In genomic region chr2:18998054-18998478, GRCm38 (mm10) we compare ENCODE assay signal across 8 mouse cellular contexts. TPM values are rescaled to one million over a fixed set of nuclear protein-coding genes. Genes with fewer than 3 reads are reported as not detected.
DNase-seq lines count a peak whose midpoint lies in the region; ATAC-seq lines count a peak whose summit lies in the region.

TSS of gene Pip4k2a (minus strand) at chr2:18998126.
TSS of gene 4930426L09Rik (plus strand) at chr2:18998343.

- H3K9me3 ChIP-seq in megakaryocyte, embryonic 14.5 days, result no peaks in the 10 kb centered on the region

- H3K36me3 ChIP-seq in megakaryocyte, embryonic 14.5 days (replicated peaks; ENCODE audit: low read length), result peaks cover 2% of the 10 kb centered on the region

- H3K4me3 ChIP-seq in megakaryocyte, embryonic 14.5 days (replicated peaks), result peak within 1 kb of the TSS; percentile 99

- H3K4me1 ChIP-seq in megakaryocyte, embryonic 14.5 days, result peaks cover 48% of the 10 kb centered on the region

- peak; percentile 86 for ATAC-seq in inflammation-experienced regulatory T-cells, adult 6 months

- no peaks in the 10 kb centered on the region for H3K27me3 ChIP-seq in megakaryocyte, embryonic 14.5 days (replicated peaks)

- peak; percentile 96 to 98 for DNase-seq in adrenal gland, adult (ENCODE audit: inconsistent age in 2 of 2, low spot score in 1 of 2)
- DNase-seq in embryo, embryonic 10 days (ENCODE audit: low spot score), result peak; percentile 93
- DNase-seq in gastrocnemius, postnatal 10 days, result peak; percentile 93
- DNase-seq in left cerebral cortex, adult 9 months (ENCODE audit: low spot score in 2 of 2), result peak; percentile 80 to 93
- DNase-seq in right cerebral cortex, adult 2 months (ENCODE audit: low spot score in 2 of 2), result peak; percentile 91 to 93
- DNase-seq in urinary bladder, postnatal 10 days (ENCODE audit: low spot score), result peak; percentile 52

RNA-seq across cellular contexts. Expression of gene Pip4k2a, which starts in this region (rescaled TPM):
- total RNA-seq in gastrocnemius, postnatal 10 days (2021), result 10 to 100 TPM; 13.6 to 13.8 TPM
- polyA plus RNA-seq in inflammation-experienced regulatory T-cells, adult 6 months (2017; shearing (Covaris generic)), result 10 to 100 TPM; 16.7 to 23.5 (median 18.4) TPM
- 1.6 and 39.5 TPM in 2 replicates for polyA plus RNA-seq in megakaryocyte, embryonic 14.5 days (2012; ENCODE audit: insufficient read depth, low replicate concordance)

RNA-seq across cellular contexts. Expression of gene 4930426L09Rik, which starts in this region (rescaled TPM):
- total RNA-seq in gastrocnemius, postnatal 10 days (2021), result under 1 TPM; 0.21 to 0.36 TPM
- under 1 TPM; 0.33 to 0.99 (median 0.41) TPM for polyA plus RNA-seq in inflammation-experienced regulatory T-cells, adult 6 months (2017; shearing (Covaris generic))
- 0.43 TPM in 1 of 2 replicates, not detected in the other for polyA plus RNA-seq in megakaryocyte, embryonic 14.5 days (2012; ENCODE audit: insufficient read depth, low replicate concordance)

Comparison
In these comparisons a context has a peak if more than half of its experiments do, and no peak if none do; other contexts are left out.
1. Peak in every context shown above with its lines: DNase-seq, ATAC-seq and H3K4me3 ChIP-seq.